Mouse (Mus musculus) small intestine, adult 2 months (tissue): ENCODE results near the gene Zmym6.

ENCODE experiments used
- CTCF ChIP-seq: fragments of 200-500 bp; IDR thresholded peaks from 2 replicates; pipeline ENCODE4 v1.5.1; 2012; ENCODE audit warnings: low read depth, mild to moderate bottlenecking, control low read depth, inconsistent platforms, low read length, moderate library complexity, mixed read lengths; ENCODE audit not compliant: insufficient replicate concordance, insufficient read length; ENCODE audit errors: extremely low read depth
- POLR2A ChIP-seq: fragments of 200-500 bp; IDR thresholded peaks from 2 replicates; pipeline ENCODE4 v1.6.1; 2012; ENCODE audit warnings: low read depth, mild to moderate bottlenecking, control low read depth, inconsistent platforms, low read length, moderate library complexity

DNA sequence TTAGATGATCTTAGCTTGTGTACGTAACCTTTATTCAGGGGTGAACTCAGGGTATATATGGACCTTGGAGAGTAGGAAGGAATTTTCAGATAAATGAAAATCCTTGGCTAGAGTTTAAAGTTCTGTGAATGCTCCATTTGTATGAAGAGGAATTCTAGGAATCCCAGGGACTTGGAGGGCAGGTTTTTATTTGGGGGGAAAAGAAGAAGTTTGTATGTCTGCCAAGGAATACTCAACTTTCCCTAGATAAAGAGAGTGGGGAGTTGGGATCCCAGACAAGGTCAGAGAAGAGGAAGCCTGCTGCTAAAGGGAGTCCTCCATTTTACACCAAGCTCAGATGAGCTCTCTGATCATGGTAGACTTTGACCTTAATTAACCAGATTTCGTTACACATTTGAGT, 5.9 kb downstream of the Zmym6 start:
- TF ChIP-seq POLR2A (no peak), CTCF (no peak)
